In genomic region chr9:63849564-63850315, GRCm38 (mm10) we compare ENCODE assay signal across 14 mouse cellular contexts.
DNase-seq lines count a peak whose midpoint lies in the region; ATAC-seq and TF ChIP-seq lines count a peak whose summit lies in the region.
"Had no signal": no experiment of that assay in that cellular context is flagged by ENCODE, and none has a peak within 500 bp of the region (broad histone marks: within the 10 kb centered on the region; RNA-seq: fewer than 3 reads in every experiment).

No protein-coding gene starts in this region.

- no peak overlapping the region for H3K9ac ChIP-seq in intestine, embryonic 14.5 days (ENCODE audit: low read length)
- no peak overlapping the region for H3K9ac ChIP-seq in intestine, embryonic 15.5 days
- H3K9ac ChIP-seq in liver, embryonic 14.5 days (replicated peaks): no peak overlapping the region
- H3K9ac ChIP-seq in hindbrain, embryonic 12.5 days: no peak overlapping the region
- H3K9ac ChIP-seq: liver, embryonic 13.5 days had no signal

- TF ChIP-seq CTCF in G1E (IDR thresholded peaks at IDR 0.05; ENCODE audit: low read depth, low read length): peak; percentile 39; the same call in 1 of the 2 replicates
- peak; percentile 75 for TF ChIP-seq CTCF in liver, embryonic 14.5 days (IDR thresholded peaks at IDR 0.05; ENCODE audit: low read depth)

- 0 out of 2 replicates have a peak, but pooled peaks cover 3% of the 10 kb centered on the region for H3K9me3 ChIP-seq in intestine, embryonic 14.5 days (ENCODE audit: control insufficient read depth, low read length)
- H3K9me3 ChIP-seq in intestine, embryonic 15.5 days: no peaks in the 10 kb centered on the region
- no peaks in the 10 kb centered on the region for H3K9me3 ChIP-seq in G1E (replicated peaks)
- H3K9me3 ChIP-seq in liver, embryonic 14.5 days (ENCODE audit: control insufficient read depth, low read length): no peaks in the 10 kb centered on the region
- H3K9me3 ChIP-seq in hindbrain, embryonic 12.5 days (replicated peaks): no peaks in the 10 kb centered on the region
- H3K9me3 ChIP-seq: heart, embryonic 10.5 days; liver, embryonic 13.5 days had no signal

- no peak overlapping the region for H3K4me2 ChIP-seq in intestine, embryonic 14.5 days (ENCODE audit: low read length)
- H3K4me2 ChIP-seq in intestine, embryonic 15.5 days (replicated peaks): no peak overlapping the region
- no peak overlapping the region for H3K4me2 ChIP-seq in liver, embryonic 14.5 days (ENCODE audit: low read depth)
- no peak overlapping the region for H3K4me2 ChIP-seq in hindbrain, embryonic 12.5 days (replicated peaks)
- H3K4me2 ChIP-seq: liver, embryonic 13.5 days had no signal

- no peak overlapping the region for H3K4me3 ChIP-seq in intestine, embryonic 14.5 days (ENCODE audit: low read depth, low read length)
- no peak overlapping the region for H3K4me3 ChIP-seq in intestine, embryonic 15.5 days (replicated peaks)
- no peak overlapping the region for H3K4me3 ChIP-seq in G1E (ENCODE audit: low read depth, low read length)
- H3K4me3 ChIP-seq in liver, embryonic 14.5 days (ENCODE audit: insufficient read depth in 1 of 2, low read depth in 2 of 2, low read length in 2 of 2): no peak overlapping the region
- no peak overlapping the region for H3K4me3 ChIP-seq in hindbrain, embryonic 12.5 days
- H3K4me3 ChIP-seq: erythroblast, embryonic 14.5 days; heart, embryonic 10.5 days; liver, embryonic 13.5 days; myocyte had no signal

- no peak for ATAC-seq in intestine, embryonic 14.5 days (replicated peaks; ENCODE audit: low FRiP score, low TSS enrichment, low read depth)
- no peak for ATAC-seq in intestine, embryonic 15.5 days
- no peak for ATAC-seq in G1E (ENCODE audit: extremely low read depth, insufficient number of reproducible peaks, low FRiP score, poor library complexity, severe bottlenecking)
- no peak for ATAC-seq in liver, embryonic 14.5 days (ENCODE audit: insufficient read depth)
- no peak for ATAC-seq in hindbrain, embryonic 12.5 days (ENCODE audit: low FRiP score)
- ATAC-seq: activated CD4-positive, CD25-positive, alpha-beta regulatory T cell, adult 4 months had no signal

- DNase-seq in intestine, embryonic 14.5 days (ENCODE audit: low spot score): peak; percentile 68
- DNase-seq in 3T3-L1 (ENCODE audit: low read depth, low spot score) (peak; percentile 25), G1E (ENCODE audit: low spot score) (no peak)
- DNase-seq in liver, embryonic 14.5 days (ENCODE audit: low read depth in 3 of 3, low spot score in 3 of 3): no peak
- DNase-seq in ovary, postnatal 10 days (ENCODE audit: low spot score): no peak
- DNase-seq in right cerebral cortex, postnatal 4 days: no peak
- DNase-seq: cerebellum, adult 18-20 months; liver, embryonic 13.5 days had no signal

- 0 out of 2 replicates have a peak, but pooled peaks cover 3% of the 10 kb centered on the region for H3K27me3 ChIP-seq in intestine, embryonic 14.5 days (replicated peaks; ENCODE audit: control insufficient read depth, insufficient read depth, low read length)
- H3K27me3 ChIP-seq in intestine, embryonic 15.5 days (replicated peaks): no peaks in the 10 kb centered on the region
- peaks cover 16% of the 10 kb centered on the region; the same call in 1 of the 2 replicates for H3K27me3 ChIP-seq in G1E (ENCODE audit: insufficient read depth, low read length)
- H3K27me3 ChIP-seq in liver, embryonic 14.5 days (ENCODE audit: control insufficient read depth, insufficient read depth, low read length): no peaks in the 10 kb centered on the region
- peaks cover 12% of the 10 kb centered on the region for H3K27me3 ChIP-seq in hindbrain, embryonic 12.5 days
- H3K27me3 ChIP-seq: liver, embryonic 13.5 days had no signal

- H3K4me1 ChIP-seq in intestine, embryonic 14.5 days (replicated peaks; ENCODE audit: control insufficient read depth, insufficient read depth, low read length): peaks cover 4% of the 10 kb centered on the region; the same call in 1 of the 2 replicates
- no peaks in the 10 kb centered on the region for H3K4me1 ChIP-seq in intestine, embryonic 15.5 days (replicated peaks)
- 0 out of 2 replicates have a peak, but pooled peaks cover 2% of the 10 kb centered on the region for H3K4me1 ChIP-seq in G1E (ENCODE audit: insufficient read depth, low read depth, low read length)
- no peaks in the 10 kb centered on the region for H3K4me1 ChIP-seq in liver, embryonic 14.5 days (replicated peaks; ENCODE audit: control insufficient read depth in 2 of 2, insufficient read depth in 2 of 2, low read length in 1 of 2)
- H3K4me1 ChIP-seq in hindbrain, embryonic 12.5 days: no peaks in the 10 kb centered on the region
- H3K4me1 ChIP-seq: liver, embryonic 13.5 days had no signal

- WGBS in intestine, embryonic 14.5 days: 79% methylated on average over 12 of the region's 12 CpGs
- 76% methylated on average over 12 of the region's 12 CpGs for WGBS in intestine, embryonic 15.5 days
- WGBS in liver, embryonic 14.5 days (ENCODE audit: insufficient replicate concordance): 59% methylated on average over 12 of the region's 12 CpGs
- WGBS in hindbrain, embryonic 12.5 days: 75% methylated on average over 12 of the region's 12 CpGs

- no peaks in the 10 kb centered on the region for H3K36me3 ChIP-seq in intestine, embryonic 14.5 days (ENCODE audit: control insufficient read depth, insufficient read depth, low read length)
- H3K36me3 ChIP-seq in intestine, embryonic 15.5 days: no peaks in the 10 kb centered on the region
- H3K36me3 ChIP-seq in G1E (replicated peaks): no peaks in the 10 kb centered on the region
- H3K36me3 ChIP-seq in liver, embryonic 14.5 days (replicated peaks; ENCODE audit: control insufficient read depth, insufficient read depth, low read depth): no peaks in the 10 kb centered on the region
- H3K36me3 ChIP-seq in hindbrain, embryonic 12.5 days: no peaks in the 10 kb centered on the region
- H3K36me3 ChIP-seq: heart, embryonic 10.5 days; liver, embryonic 13.5 days had no signal

- no peak for TF ChIP-seq EP300 in liver, embryonic 14.5 days (IDR thresholded peaks at IDR 0.05; ENCODE audit: low read depth)

- H3K27ac ChIP-seq in intestine, embryonic 14.5 days (ENCODE audit: low read depth): no peak overlapping the region
- no peak overlapping the region for H3K27ac ChIP-seq in intestine, embryonic 15.5 days
- H3K27ac ChIP-seq in liver, embryonic 14.5 days: no peak overlapping the region
- H3K27ac ChIP-seq in hindbrain, embryonic 12.5 days: no peak overlapping the region
- H3K27ac ChIP-seq: heart, embryonic 10.5 days; liver, embryonic 13.5 days had no signal

Comparison
In these comparisons a context has a peak if more than half of its experiments do, and no peak if none do; other contexts are left out.
1. DNase-seq: peak in intestine, embryonic 14.5 days (single experiment) and 3T3-L1 (single experiment); none in G1E (single experiment), liver, embryonic 14.5 days (0 of 3), ovary, postnatal 10 days (single experiment) and right cerebral cortex, postnatal 4 days (single experiment).